Mouse (Mus musculus) spleen, adult 2 months (tissue): ENCODE data around the gene A530016L24Rik. TPM values are rescaled to one million over a fixed set of nuclear protein-coding genes. Genes with fewer than 3 reads are reported as not detected.

Experiments
- DNase-seq, 2 experiments: peaks; one replicate each; pipeline versions ENCODE4 v3.0.0 to v3.0.0-alpha.2; 2012 to 2021; ENCODE audit warnings: low spot score in 2 of 2, low read depth in 1 of 2
- H3K27ac ChIP-seq: fragments of 200-500 bp; 2 replicates; pipeline ENCODE4 v1.5.1; 2012; ENCODE audit warnings: low read length, inconsistent platforms; ENCODE audit not compliant: insufficient read depth
- H3K27me3 ChIP-seq: fragments of 200-500 bp; 2 replicates; pipeline ENCODE4 v1.6.1; 2012; ENCODE audit warnings: mild to moderate bottlenecking, moderate library complexity, low read length, inconsistent platforms; ENCODE audit not compliant: control insufficient read depth, insufficient read depth
- H3K36me3 ChIP-seq: fragments of 200-500 bp; 2 replicates; pipeline ENCODE4 v1.6.1; 2012; ENCODE audit warnings: mild to moderate bottlenecking, low read length, inconsistent platforms; ENCODE audit not compliant: control insufficient read depth, insufficient read depth
- H3K4me1 ChIP-seq: fragments of 200-500 bp; 2 replicates; pipeline ENCODE4 v1.6.1; 2011; ENCODE audit warnings: inconsistent platforms; ENCODE audit not compliant: control insufficient read depth, insufficient read depth, insufficient read length
- H3K4me3 ChIP-seq: fragments of 200-500 bp; 2 replicates; pipeline ENCODE4 v1.5.1; 2011; ENCODE audit warnings: mild to moderate bottlenecking, inconsistent platforms; ENCODE audit not compliant: insufficient read depth, insufficient read length; ENCODE audit errors: extremely low read depth
- CTCF ChIP-seq: fragments of 200-500 bp; IDR thresholded peaks from 2 replicates; pipeline ENCODE4 v1.5.1; 2011; ENCODE audit warnings: mild to moderate bottlenecking, inconsistent platforms; ENCODE audit not compliant: insufficient read depth, insufficient read length, insufficient replicate concordance; ENCODE audit errors: extremely low read depth
- POLR2A ChIP-seq: fragments of 200-500 bp; IDR thresholded peaks from 2 replicates; pipeline ENCODE4 v1.6.1; 2011; ENCODE audit warnings: low read depth, low read length, inconsistent platforms
- WGBS: fragments of 180-500 bp; shearing (Covaris S2); methylation state at CpG from one replicate; pipeline ENCODE4 v1.1.7; 2018; 5-methylcytosine and 5-hydroxymethylcytosine counted together
- polyA plus RNA-seq: library from polyadenylated mRNA; depleted of rRNA; stranded (reverse); fragments of >200 nt; gene quantifications from 2 replicates; pipeline ENCODE4 v1.2.3, GENCODE M21; 2012

The A530016L24Rik gene
- polyA plus RNA-seq, 1 experiment = 0.53 TPM

GRCm38 (mm10) chr12:112539466-112539965 lies 50.3 kb downstream of the A530016L24Rik start:
- 82% methylated on average over 7 of the region's 7 CpGs for WGBS

DNA sequence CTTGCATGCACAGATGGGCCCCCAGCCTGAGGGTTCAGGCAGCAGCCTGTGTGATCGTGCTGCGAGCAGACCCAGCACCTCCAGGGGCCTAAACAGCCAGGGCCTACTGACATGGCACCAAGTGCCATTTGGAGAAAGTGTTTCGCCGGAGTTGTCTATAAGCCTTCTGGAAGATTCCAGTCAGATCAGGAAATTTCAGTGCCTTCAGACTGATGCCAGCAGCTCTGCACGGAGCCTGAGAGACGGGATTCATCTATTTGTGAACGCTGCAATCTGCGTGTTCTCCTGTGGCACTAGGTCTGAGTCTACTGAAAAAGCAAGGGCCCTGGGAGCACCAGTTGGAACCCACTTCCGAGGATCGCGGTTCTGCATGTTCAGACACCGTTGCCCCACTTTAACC lies 51.1 kb downstream of the A530016L24Rik start:
- no peak overlapping the region for H3K27ac ChIP-seq
- no peak overlapping the region for H3K4me3 ChIP-seq
- 92% methylated on average over 12 of the region's 12 CpGs for WGBS
- H3K27me3 ChIP-seq = no peaks in the 10 kb centered on the region
- H3K4me1 ChIP-seq = no peaks in the 10 kb centered on the region
- TF ChIP-seq CTCF (no peak), POLR2A (no peak)
- H3K36me3 ChIP-seq = no peaks in the 10 kb centered on the region
- no peak for DNase-seq

More at GRCm38 (mm10) chr12:112539466-112539965, 50.3 kb downstream of the A530016L24Rik start:
- no peaks in the 10 kb centered on the region for H3K27me3 ChIP-seq
- H3K4me1 ChIP-seq = no peaks in the 10 kb centered on the region
- no peak for TF ChIP-seq POLR2A
- TF ChIP-seq CTCF = no peak
- DNase-seq = no peak
- H3K4me3 ChIP-seq = no peak overlapping the region
- no peak overlapping the region for H3K27ac ChIP-seq
- no peaks in the 10 kb centered on the region for H3K36me3 ChIP-seq

DNA sequence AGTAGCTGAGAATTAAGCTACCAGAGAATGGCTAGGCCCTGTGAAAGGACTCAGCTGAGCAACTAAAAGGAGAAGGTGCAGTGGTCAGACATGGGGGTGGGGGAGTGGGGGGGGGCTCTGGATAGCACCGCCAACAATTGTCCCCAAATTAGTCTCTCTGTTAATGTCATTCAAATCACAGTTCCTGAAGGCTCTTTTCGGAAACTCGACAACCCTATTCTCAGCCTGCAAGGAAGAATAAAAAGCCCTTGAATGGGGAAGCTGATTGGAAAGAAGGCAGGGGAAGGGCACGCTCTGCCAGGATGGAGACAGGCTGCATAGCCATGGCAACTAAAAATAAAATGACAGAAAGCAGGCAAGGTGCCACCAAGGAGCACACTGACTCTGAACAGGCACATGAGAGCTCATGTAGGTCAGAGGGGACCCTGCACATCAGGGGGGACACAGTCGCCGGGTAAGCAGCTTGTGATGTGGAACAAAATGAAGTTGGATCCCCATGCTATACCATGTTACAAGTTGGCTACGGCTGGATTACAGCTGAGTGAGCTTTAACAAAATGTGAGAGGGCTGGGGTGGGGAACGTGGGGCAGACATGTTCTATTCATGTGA lies 52.3 kb downstream of the A530016L24Rik start:
- 86% methylated on average over 8 of the region's 8 CpGs for WGBS
- Histone ChIP-seq H3K36me3 (no peaks in the 10 kb centered on the region), H3K4me1 (no peaks in the 10 kb centered on the region), H3K27ac (no peak overlapping the region), H3K4me3 (no peak overlapping the region), H3K27me3 (no peaks in the 10 kb centered on the region)
- no peak for DNase-seq
- no peak for TF ChIP-seq CTCF
- no peak for TF ChIP-seq POLR2A

GRCm38 (mm10) chr12:112542257-112542919 lies 53.1 kb downstream of the A530016L24Rik start:
- no peak for TF ChIP-seq CTCF
- TF ChIP-seq POLR2A = no peak
- Histone ChIP-seq H3K36me3 (no peaks in the 10 kb centered on the region), H3K27me3 (no peaks in the 10 kb centered on the region), H3K27ac (no peak overlapping the region), H3K4me1 (no peaks in the 10 kb centered on the region), H3K4me3 (no peak overlapping the region)
- DNase-seq = no peak
- 74% methylated on average over 13 of the region's 13 CpGs for whole genome bisulfite sequencing

DNA sequence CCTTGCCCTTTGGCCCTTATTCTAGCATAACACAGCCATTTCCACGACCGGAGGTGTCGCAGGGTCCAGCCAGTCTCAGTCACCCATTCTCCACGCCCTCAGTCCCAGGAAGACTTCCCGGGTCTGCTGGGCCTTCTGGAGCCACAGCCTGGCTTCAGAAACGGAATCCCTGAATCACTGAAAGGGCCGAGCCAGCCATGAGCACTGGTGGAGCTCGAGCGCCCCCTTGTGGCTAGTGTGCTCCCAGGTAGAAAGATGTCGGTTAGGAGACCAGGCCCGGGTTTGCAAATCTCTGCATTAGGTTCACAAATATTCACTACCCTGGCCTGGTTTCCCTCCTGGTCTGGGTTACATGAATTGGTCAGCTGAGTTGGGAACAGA lies 53.7 kb downstream of the A530016L24Rik start:
- no peaks in the 10 kb centered on the region for H3K27me3 ChIP-seq
- TF ChIP-seq CTCF = peak; percentile 95
- no peak for TF ChIP-seq POLR2A
- no peak overlapping the region for H3K27ac ChIP-seq
- H3K4me1 ChIP-seq = no peaks in the 10 kb centered on the region
- no peaks in the 10 kb centered on the region for H3K36me3 ChIP-seq
- 14% methylated on average over 11 of the region's 11 CpGs for WGBS
- peak; percentile 23 to 71 for DNase-seq
- no peak overlapping the region for H3K4me3 ChIP-seq

DNA sequence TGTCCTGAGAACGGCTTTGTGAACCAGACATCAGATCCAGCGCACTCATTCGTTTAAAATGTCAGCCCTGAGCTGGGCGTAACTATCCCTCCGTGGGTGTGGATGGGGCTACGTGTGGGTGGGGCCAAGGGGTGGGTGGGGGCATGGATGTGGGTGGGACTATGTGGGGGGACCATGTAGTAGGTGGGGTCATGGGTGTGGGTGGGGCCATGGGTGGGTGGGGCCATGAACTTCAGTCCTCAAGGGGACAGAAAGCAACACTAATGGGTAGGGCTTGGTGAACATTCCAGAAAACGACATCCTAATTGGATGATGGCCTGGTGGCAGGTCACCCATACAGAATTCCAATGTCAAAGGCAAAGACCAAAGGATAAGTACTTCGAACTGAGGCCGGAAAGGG lies 54.7 kb downstream of the A530016L24Rik start:
- Histone ChIP-seq H3K4me3 (no peak overlapping the region), H3K36me3 (no peaks in the 10 kb centered on the region), H3K4me1 (no peaks in the 10 kb centered on the region), H3K27ac (no peak overlapping the region), H3K27me3 (no peaks in the 10 kb centered on the region)
- 74% methylated on average over 9 of the region's 9 CpGs for WGBS
- TF ChIP-seq CTCF = no peak
- TF ChIP-seq POLR2A = no peak
- no peak for DNase-seq

- Histone ChIP-seq H3K4me1 (no peaks in the 10 kb centered on the region), H3K4me3 (no peak overlapping the region), H3K36me3 (no peaks in the 10 kb centered on the region), H3K27ac (no peak overlapping the region), H3K27me3 (no peaks in the 10 kb centered on the region)
- 55% methylated on average over 12 of the region's 12 CpGs for WGBS
- no peak for DNase-seq
- no peak for TF ChIP-seq CTCF
- TF ChIP-seq POLR2A = no peak
These were observed 55.9 kb downstream of the A530016L24Rik start for GRCm38 (mm10) chr12:112544946-112545701.
